Mouse (Mus musculus) right cerebral cortex, adult 2 months (tissue): Measurements from ENCODE around the gene Ppp1r1b.
"Not testable (repeated sequence)": the region's sequence is repeated elsewhere in the genome, so short reads cannot be mapped to it uniquely, and the experiment has no call there.

Experiments used
- DNase-seq, 2 experiments: peaks; one replicate each; pipeline ENCODE4 v3.0.0; 2021 to 2022; ENCODE audit warnings: low spot score in 2 of 2

The Ppp1r1b gene

GRCm38 (mm10) chr11:98371556-98372240, 23.5 kb downstream of the Ppp1r1b start:
- no peak for DNase-seq

- DNase-seq: peak; percentile 56 to 64
Measured at GRCm38 (mm10) chr11:98372406-98372805, 24.2 kb downstream of the Ppp1r1b start.

GRCm38 (mm10) chr11:98373244-98373643, 25.0 kb downstream of the Ppp1r1b start:
- no peak for DNase-seq

GRCm38 (mm10) chr11:98374266-98374665, 26.1 kb downstream of the Ppp1r1b start:
- no peak for DNase-seq

GRCm38 (mm10) chr11:98376756-98377155, 28.6 kb downstream of the Ppp1r1b start:
- DNase-seq: no peak

- no peak for DNase-seq
Measured at GRCm38 (mm10) chr11:98377787-98378186, 29.6 kb downstream of the Ppp1r1b start.

- no peak for DNase-seq
Measured at GRCm38 (mm10) chr11:98379379-98379778, 31.2 kb downstream of the Ppp1r1b start.

GRCm38 (mm10) chr11:98380106-98380505, 31.9 kb downstream of the Ppp1r1b start:
- DNase-seq: no peak

GRCm38 (mm10) chr11:98381651-98382050, 33.4 kb downstream of the Ppp1r1b start:
- DNase-seq: no peak

- not testable (repeated sequence) for DNase-seq
Measured at GRCm38 (mm10) chr11:98382405-98382804, 34.2 kb downstream of the Ppp1r1b start.

GRCm38 (mm10) chr11:98383261-98384030, 35.2 kb downstream of the Ppp1r1b start, which contains the start of gene Tcap:
Gene Tcap, plus strand, starts transcription at chr11:98383811.
- no peak for DNase-seq

- no peak for DNase-seq
Measured at GRCm38 (mm10) chr11:98384216-98384615, 36.0 kb downstream of the Ppp1r1b start.

GRCm38 (mm10) chr11:98384721-98385637, 36.8 kb downstream of the Ppp1r1b start:
- no peak for DNase-seq

GRCm38 (mm10) chr11:98385638-98386585, 37.7 kb downstream of the Ppp1r1b start, which contains the start of gene Pnmt:
Gene Pnmt, plus strand, starts transcription at chr11:98386450.
- DNase-seq: no peak

- DNase-seq: no peak
Measured at GRCm38 (mm10) chr11:98386596-98386995, 38.4 kb downstream of the Ppp1r1b start.

GRCm38 (mm10) chr11:98387056-98387577, 38.9 kb downstream of the Ppp1r1b start:
- DNase-seq: no peak

GRCm38 (mm10) chr11:98388282-98388681, 40.1 kb downstream of the Ppp1r1b start:
- DNase-seq: no peak

GRCm38 (mm10) chr11:98389221-98389780, 41.1 kb downstream of the Ppp1r1b start:
- DNase-seq: peak; percentile 74 to 77

GRCm38 (mm10) chr11:98390141-98390540, 41.9 kb downstream of the Ppp1r1b start:
- DNase-seq: no peak

- DNase-seq: no peak
Measured at GRCm38 (mm10) chr11:98392034-98392433, 43.8 kb downstream of the Ppp1r1b start.
